Mouse (Mus musculus) olfactory bulb, adult 2 months (tissue): ENCODE measurements around the gene Arrdc2.

Source experiments
- CTCF ChIP-seq: fragments of 200-500 bp; IDR thresholded peaks from 2 replicates; pipeline ENCODE4 v1.5.1; 2012; ENCODE audit warnings: low read depth, mild to moderate bottlenecking, low read length, moderate library complexity; ENCODE audit not compliant: insufficient read depth
- POLR2A ChIP-seq: fragments of 200-500 bp; IDR thresholded peaks from 2 replicates; pipeline ENCODE4 v1.6.1; 2012; ENCODE audit warnings: mild to moderate bottlenecking, low read depth, low read length, moderate library complexity; ENCODE audit not compliant: insufficient read depth

GRCm38 (mm10) chr8:70853863-70854262 is 14.3 kb upstream of the Arrdc2 start:
- no peak for TF ChIP-seq CTCF
- no peak for TF ChIP-seq POLR2A
